Mouse (Mus musculus): ENCODE measurements at regions not wholly inside any gene's neighbourhood (a gene's known extent, or its start where the extent isn't known, plus 50 kb on each side); places are given as distances from the start of the nearest gene placed in this dataset.
"Not testable (repeated sequence)": the region's sequence is repeated elsewhere in the genome, so short reads cannot be mapped to it uniquely, and the experiment has no call there.

DNA sequence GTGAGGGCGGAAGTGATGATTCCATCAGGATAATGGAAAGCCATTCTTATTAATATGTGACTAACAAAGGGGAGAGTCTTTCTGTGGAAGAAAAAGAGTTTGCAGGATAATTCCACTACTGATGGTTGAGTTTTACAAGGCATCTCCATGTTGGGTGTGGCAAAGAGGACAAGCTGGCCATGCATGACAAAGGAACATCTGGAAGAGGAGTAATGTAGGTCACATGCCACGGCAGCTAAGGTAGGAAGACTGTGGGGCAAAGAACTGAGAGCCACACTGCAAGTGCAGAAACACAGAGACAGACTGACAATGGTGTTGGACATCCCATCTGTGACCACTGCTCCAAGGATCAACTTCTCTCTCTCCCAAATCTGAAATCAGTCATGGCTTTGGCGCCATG lies 196.4 kb upstream of the Gdi2 start:
- WGBS = 79% methylated on average over 3 of the region's 3 CpGs

GRCm38 (mm10) chr13:3343611-3344010 lies 194.3 kb upstream of the Gdi2 start:
- TF ChIP-seq CTCF (IDR thresholded peaks at IDR 0.05; ENCODE audit: insufficient read depth, low read depth, low read length) (no peak), POLR2A (IDR thresholded peaks at IDR 0.05; ENCODE audit: insufficient read depth, low read depth, low read length) (no peak)
- no peaks in the 10 kb centered on the region for H3K4me1 ChIP-seq (ENCODE audit: control insufficient read depth, insufficient read depth, low read length)
- H3K4me3 ChIP-seq (ENCODE audit: insufficient read depth, low read depth, low read length) = no peak overlapping the region
- no peak overlapping the region for H3K27ac ChIP-seq (ENCODE audit: insufficient read depth, low read depth, low read length)
- 91% methylated on average over 5 of the region's 5 CpGs for WGBS

More for the DNA sequence above, 196.4 kb upstream of the Gdi2 start:
- Histone ChIP-seq H3K4me1 (ENCODE audit: control insufficient read depth, insufficient read depth, low read length) (no peaks in the 10 kb centered on the region), H3K4me3 (ENCODE audit: insufficient read depth, low read depth, low read length) (no peak overlapping the region), H3K27ac (ENCODE audit: insufficient read depth, low read depth, low read length) (no peak overlapping the region)
- no peak for TF ChIP-seq POLR2A (IDR thresholded peaks at IDR 0.05; ENCODE audit: insufficient read depth, low read depth, low read length)
- no peak for TF ChIP-seq CTCF (IDR thresholded peaks at IDR 0.05; ENCODE audit: insufficient read depth, low read depth, low read length)

GRCm38 (mm10) chr13:3354912-3355311 lies 183.0 kb upstream of the Gdi2 start:
- not testable (repeated sequence) for H3K27ac ChIP-seq (ENCODE audit: insufficient read depth, low read depth, low read length); H3K4me3 ChIP-seq (ENCODE audit: insufficient read depth, low read depth, low read length)
- H3K4me1 ChIP-seq (ENCODE audit: control insufficient read depth, insufficient read depth, low read length) = peaks cover 19% of the 10 kb centered on the region

GRCm38 (mm10) chr13:3358079-3358608 lies 179.7 kb upstream of the Gdi2 start:
- Histone ChIP-seq H3K27ac (ENCODE audit: insufficient read depth, low read depth, low read length) (no peak overlapping the region), H3K4me3 (ENCODE audit: insufficient read depth, low read depth, low read length) (no peak overlapping the region), H3K4me1 (ENCODE audit: control insufficient read depth, insufficient read depth, low read length) (peaks cover 31% of the 10 kb centered on the region)
- TF ChIP-seq CTCF (IDR thresholded peaks at IDR 0.05; ENCODE audit: insufficient read depth, low read depth, low read length) (no peak), POLR2A (IDR thresholded peaks at IDR 0.05; ENCODE audit: insufficient read depth, low read depth, low read length) (no peak)
- WGBS = 3% methylated on average over 45 of the region's 45 CpGs

GRCm38 (mm10) chr13:3358996-3359750 lies 178.7 kb upstream of the Gdi2 start:
- Histone ChIP-seq H3K27ac (ENCODE audit: insufficient read depth, low read depth, low read length) (no peak overlapping the region), H3K4me3 (ENCODE audit: insufficient read depth, low read depth, low read length) (no peak overlapping the region), H3K4me1 (ENCODE audit: control insufficient read depth, insufficient read depth, low read length) (peaks cover 31% of the 10 kb centered on the region)
- 2% methylated on average over 41 of the region's 41 CpGs for WGBS
- TF ChIP-seq POLR2A (IDR thresholded peaks at IDR 0.05; ENCODE audit: insufficient read depth, low read depth, low read length) (no peak), CTCF (IDR thresholded peaks at IDR 0.05; ENCODE audit: insufficient read depth, low read depth, low read length) (no peak)

GRCm38 (mm10) chr13:3359751-3360260 lies 178.1 kb upstream of the Gdi2 start:
- Histone ChIP-seq H3K4me3 (ENCODE audit: insufficient read depth, low read depth, low read length) (peak overlapping the region; percentile 41; the same call in 1 of the 2 replicates), H3K4me1 (ENCODE audit: control insufficient read depth, insufficient read depth, low read length) (peaks cover 31% of the 10 kb centered on the region)
- 1% methylated on average over 35 of the region's 35 CpGs for WGBS
- H3K27ac ChIP-seq (ENCODE audit: insufficient read depth, low read depth, low read length) = not testable (repeated sequence)

- Histone ChIP-seq H3K27ac (ENCODE audit: insufficient read depth, low read depth, low read length) (no peak overlapping the region), H3K4me1 (ENCODE audit: control insufficient read depth, insufficient read depth, low read length) (peaks cover 31% of the 10 kb centered on the region), H3K4me3 (ENCODE audit: insufficient read depth, low read depth, low read length) (peak overlapping the region; percentile 41)
- TF ChIP-seq POLR2A (IDR thresholded peaks at IDR 0.05; ENCODE audit: insufficient read depth, low read depth, low read length) (no peak), CTCF (IDR thresholded peaks at IDR 0.05; ENCODE audit: insufficient read depth, low read depth, low read length) (0 out of 2 replicates have a peak, but pooled peaks have one; percentile 18)
- WGBS = 2% methylated on average over 82 of the region's 82 CpGs
Measured at GRCm38 (mm10) chr13:3360503-3361490, 177.1 kb upstream of the Gdi2 start.

- H3K4me1 ChIP-seq (ENCODE audit: control insufficient read depth, insufficient read depth, low read length) = no peaks in the 10 kb centered on the region
- TF ChIP-seq POLR2A (IDR thresholded peaks at IDR 0.05; ENCODE audit: insufficient read depth, low read depth, low read length) (no peak), CTCF (IDR thresholded peaks at IDR 0.05; ENCODE audit: insufficient read depth, low read depth, low read length) (no peak)
- 74% methylated on average over 6 of the region's 6 CpGs for WGBS
- no peak overlapping the region for H3K27ac ChIP-seq (ENCODE audit: insufficient read depth, low read depth, low read length)
- no peak overlapping the region for H3K4me3 ChIP-seq (ENCODE audit: insufficient read depth, low read depth, low read length)
Measured at GRCm38 (mm10) chr13:3372701-3373100, 165.2 kb upstream of the Gdi2 start.

DNA sequence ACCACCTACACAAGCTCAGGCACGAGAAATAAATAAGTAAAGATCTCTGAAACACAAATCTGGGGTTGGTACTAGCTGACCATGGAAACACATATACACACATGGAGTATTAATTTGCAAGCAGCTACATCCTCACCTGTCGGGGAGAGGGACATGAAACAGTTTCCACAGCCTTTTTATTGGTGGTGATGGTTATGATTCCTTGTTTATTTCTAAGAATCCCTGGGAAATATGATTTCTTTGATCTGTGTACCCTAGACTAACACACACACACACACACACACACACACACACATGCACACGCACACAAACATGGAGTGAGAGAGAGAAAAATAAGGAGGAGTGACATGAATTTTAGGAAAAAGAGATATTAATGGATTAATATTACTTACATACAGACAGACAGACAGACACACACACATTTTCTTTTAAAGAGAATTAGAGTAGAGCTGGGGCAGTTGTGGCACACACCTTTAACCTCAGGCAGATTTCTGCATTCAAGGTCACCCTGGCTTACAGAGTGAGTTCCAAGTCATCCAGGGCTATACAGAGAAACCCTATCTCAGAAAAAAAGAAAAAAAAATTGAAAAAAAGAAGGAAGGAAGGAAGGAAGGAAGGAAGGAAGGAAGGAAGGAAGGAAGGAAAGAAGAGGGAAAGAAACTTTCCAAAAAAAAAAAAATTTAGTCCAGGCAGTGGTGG lies 164.2 kb upstream of the Gdi2 start:
- H3K27ac ChIP-seq (ENCODE audit: insufficient read depth, low read depth, low read length); H3K4me3 ChIP-seq (ENCODE audit: insufficient read depth, low read depth, low read length); H3K4me1 ChIP-seq (ENCODE audit: control insufficient read depth, insufficient read depth, low read length): not testable (repeated sequence)
- 48% methylated on average over 3 of the region's 3 CpGs for WGBS

All from olfactory bulb, adult 2 months (tissue).